Mouse (Mus musculus) erythroid progenitor cell, adult 5-6 weeks (primary cell): ENCODE data around the gene Map3k5. TPM values are rescaled to one million over a fixed set of nuclear protein-coding genes. Genes with fewer than 3 reads are reported as not detected.

Experiments
- ATAC-seq: replicated peaks from 2 replicates; pipeline ENCODE4 v1.8.0; 2016; ENCODE audit warnings: moderate number of reproducible peaks, mild to moderate bottlenecking, moderate TSS enrichment, inconsistent platforms; ENCODE audit not compliant: poor library complexity, low FRiP score, severe bottlenecking
- total RNA-seq, 2 experiments: library from RNA; stranded (forward) in 1 of 2; stranded (reverse) in 1 of 2; fragments of 150-400 nt in 1 of 2; fragments of 186-747, 209-891 nt in 1 of 2; gene quantifications; 2 replicates each; pipeline versions ENCODE4 v1.2.3 to v1.2.4; 2015 to 2017; ENCODE audit warnings: low replicate concordance in 2 of 2

Gene Map3k5
- total RNA-seq, 2 experiments from 2014 or later, result 4.2 to 4.4 TPM

DNA sequence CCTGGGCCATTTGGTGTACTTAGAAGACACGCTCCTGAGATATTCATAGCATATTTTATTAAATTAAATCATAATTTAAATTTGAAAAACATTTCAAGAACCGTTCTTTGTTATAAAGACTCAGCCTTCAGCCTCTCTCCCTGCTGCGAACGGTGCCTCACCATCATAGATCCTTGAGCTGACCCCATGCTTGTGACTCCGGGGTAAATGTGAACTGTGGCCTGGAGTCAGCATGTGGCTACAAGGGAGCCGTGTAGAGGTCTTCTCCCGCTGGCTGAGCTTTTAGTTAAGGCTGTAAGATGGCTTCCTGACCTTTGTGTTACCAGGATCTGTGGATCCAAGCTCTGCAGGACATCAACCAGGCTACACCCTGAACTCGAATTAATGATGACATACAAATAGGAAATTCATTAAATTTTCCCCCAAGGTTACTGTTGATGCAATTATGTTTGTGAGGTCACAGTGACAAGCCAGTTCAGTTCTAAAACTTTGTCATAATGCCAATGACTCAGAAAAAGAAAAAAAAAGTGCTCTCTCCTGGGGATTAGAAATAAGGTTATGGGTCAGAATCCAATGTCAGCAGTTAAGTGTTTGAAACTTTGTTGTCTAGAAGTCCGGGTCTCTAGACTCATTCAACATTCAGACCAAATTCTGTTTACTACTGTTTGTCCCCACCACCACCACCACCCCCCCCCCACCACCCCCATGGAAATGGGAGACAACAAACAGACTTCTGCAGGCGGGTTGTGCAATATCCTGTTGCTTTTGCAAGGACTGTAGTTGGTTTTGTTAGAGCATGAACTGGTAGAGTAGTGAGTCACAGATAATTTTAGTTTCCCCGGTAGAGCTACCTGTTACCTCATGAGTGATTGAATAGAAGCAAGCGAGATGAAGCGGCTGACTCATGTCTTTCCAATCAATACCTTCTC is 142.5 kb downstream of the Map3k5 start:
- ATAC-seq, result no peak

DNA sequence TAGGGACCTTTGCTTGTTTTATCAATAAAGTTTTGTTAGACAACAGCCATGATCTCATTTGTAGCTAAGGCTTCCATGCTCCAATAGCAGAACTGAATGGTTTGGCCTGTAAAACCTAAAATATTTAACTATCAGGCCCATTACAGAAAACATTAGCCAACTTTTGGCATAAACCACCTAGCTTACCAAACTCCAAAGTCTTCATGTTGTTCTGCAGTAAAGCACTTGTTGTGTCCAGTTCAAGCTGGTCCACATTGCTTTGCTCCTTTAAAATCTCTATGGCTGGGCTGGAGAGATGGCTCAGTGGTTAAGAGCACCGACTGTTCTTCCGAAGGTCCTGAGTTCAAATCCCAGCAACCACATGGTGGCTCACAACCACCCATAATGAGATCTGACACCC is 144.1 kb downstream of the Map3k5 start:
- no peak for ATAC-seq

DNA sequence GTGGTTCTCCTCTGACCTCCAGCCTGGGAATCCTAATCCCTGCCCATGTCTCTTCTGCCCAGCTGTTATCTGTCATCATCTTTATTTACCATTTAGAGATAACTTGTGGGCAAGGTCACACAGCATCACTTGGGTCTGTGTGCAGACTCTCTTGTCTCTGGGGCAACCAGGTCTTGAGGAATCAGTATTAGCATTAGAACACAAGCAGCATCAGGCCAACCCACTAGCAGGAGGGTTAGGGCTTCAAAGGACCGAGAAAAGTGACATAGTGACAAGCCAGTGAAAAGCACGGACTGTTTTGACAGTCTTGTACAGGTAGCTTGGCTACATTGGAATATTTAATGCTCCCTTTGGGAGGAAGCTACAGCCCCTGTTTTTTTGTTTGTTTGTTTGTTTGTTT is 153.6 kb downstream of the Map3k5 start:
- no peak for ATAC-seq

DNA sequence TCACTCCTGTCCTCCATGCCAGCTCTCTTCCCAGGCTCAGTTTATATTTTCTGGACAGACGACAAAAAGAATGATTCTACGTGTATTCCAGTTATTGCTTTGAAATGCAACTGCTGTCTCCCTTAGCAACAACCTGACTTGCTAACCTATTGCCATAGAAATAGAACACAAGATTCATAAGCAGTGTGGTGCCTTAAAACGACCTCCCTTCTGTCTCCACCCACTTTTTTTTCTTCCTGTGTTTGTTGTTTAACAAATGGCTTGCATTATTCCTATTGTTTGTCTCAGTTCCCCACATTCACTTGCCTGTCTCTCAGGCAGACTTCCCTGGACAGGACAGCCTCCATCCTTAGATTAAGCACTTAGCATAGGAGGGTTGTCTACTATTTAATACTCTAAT is 154.8 kb downstream of the Map3k5 start:
- ATAC-seq, result no peak

DNA sequence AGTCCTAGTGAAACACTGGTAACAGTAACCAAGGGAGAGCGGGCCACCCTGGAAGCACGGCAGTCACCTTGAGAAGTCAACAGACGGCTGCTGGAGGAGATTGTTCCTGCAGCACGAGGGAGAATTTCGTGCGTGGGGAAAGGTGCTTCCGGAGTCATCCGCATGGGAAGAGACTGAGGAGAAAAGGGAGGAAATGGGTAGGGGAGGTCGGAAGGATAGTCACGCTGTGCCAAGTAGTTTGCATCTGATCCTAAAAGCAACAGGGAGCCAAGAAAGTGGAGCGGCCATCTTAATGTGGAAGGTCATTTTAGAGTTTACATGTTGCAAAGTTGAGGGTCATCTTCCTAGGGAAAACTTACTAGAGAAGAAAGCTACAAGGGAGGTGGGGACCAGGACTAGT is 155.9 kb downstream of the Map3k5 start:
- ATAC-seq, result no peak

DNA sequence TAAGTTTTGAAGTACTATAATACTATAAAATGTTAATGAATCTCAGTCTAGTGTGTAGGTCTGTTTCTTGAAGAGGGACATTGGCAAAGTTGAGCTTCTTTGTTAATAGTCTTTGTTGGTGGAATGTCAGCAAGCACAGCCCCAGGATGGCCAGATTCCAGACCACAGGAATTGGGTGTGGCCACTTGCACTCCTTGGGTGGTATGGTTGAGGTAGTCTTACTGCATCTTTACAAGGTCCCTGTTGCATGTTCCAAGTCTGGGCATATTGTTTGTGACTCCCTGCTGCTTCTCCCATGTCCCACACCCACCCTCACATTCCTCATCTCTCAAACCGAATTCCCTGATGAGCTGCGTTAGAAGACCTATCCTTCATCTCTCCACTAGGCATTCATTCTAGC is 157.1 kb downstream of the Map3k5 start:
- no peak for ATAC-seq

DNA sequence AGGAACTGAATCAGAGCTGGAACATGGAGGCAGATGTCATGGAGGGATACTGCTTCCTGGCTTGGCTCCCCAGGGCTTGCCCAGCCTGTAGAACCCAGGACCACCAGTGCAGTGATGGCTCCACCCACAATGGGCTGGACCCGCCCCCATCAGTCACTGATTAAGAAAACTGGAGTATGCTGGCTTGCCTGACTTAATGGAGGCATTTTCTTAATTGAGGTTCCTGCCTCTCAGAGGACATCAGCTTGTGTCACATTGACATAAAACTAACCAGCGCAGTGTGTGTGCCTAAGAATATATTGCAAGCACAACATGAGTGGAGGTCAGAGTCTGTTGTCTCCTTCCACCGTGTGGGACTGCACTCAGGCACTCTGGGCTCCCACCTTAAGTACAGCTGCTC is 158.1 kb downstream of the Map3k5 start:
- ATAC-seq, result no peak

DNA sequence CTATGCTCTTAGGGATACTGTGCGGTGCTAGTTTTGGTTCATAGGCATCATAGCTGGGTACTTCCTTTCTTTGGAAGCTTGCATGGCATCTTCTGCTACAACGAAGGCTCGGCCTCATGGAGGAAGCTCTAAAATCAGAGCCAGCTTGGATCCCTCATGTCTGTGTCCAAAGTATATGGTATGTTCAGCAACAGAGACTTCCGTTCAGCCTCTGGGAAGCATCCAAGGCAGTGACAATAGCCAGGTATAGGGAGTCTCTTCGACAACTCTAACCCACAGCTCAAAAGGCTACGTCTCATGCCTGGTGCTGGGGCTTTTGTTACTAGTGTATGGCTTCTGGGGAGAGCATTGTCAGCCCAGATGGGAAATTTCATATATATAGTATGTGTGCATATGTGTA is 167.2 kb downstream of the Map3k5 start:
- no peak for ATAC-seq

DNA sequence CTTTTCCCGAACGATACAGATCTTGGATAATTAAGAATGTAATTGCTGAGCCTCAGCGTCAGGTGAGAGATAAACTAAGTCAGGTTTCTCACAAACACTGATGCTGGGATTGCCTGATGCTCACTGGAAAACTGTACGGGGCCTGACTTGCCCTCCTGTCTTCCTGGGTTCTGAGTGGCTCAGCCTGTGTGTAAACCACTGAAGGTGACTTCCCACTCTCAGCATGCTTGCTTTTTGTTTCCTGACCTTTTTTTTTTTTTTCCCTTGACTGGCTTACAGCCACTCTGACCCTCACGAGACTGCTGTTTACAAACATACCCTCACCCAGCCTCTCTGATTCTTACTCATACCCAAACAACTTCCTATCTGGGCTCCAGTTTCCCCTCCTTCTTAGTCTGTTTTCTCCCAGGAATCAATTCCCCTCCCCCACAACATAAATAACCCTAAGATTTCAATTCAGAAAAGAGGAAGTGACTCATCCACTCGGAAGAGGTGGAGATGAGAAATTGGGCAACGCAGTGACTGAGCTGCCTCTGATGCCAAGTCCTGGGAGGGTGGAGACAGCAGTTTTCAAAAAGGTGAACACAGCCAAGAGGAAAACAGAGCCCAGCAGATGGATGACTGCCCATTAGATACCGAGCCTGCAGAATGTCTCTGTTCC is 170.1 kb downstream of the Map3k5 start:
- ATAC-seq, result no peak

DNA sequence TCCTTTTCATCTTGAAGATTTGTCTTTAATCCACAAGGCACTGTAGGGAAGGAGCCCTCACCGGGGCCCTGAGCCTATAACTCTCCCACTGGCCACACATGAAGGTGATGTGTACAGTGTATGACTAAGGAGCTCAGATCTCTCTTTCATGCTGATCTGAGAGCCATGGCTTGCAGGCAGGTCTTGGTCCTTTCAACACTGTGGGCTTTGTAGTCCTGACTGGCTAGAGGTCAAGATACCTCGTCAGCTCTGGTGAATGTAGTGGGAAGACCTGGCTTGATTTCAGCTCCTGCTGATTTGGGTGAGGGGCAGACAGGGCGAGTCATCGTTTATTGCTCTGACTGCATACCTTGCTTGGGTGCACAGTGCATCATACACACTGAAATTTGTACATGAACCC is 171.3 kb downstream of the Map3k5 start:
- no peak for ATAC-seq

DNA sequence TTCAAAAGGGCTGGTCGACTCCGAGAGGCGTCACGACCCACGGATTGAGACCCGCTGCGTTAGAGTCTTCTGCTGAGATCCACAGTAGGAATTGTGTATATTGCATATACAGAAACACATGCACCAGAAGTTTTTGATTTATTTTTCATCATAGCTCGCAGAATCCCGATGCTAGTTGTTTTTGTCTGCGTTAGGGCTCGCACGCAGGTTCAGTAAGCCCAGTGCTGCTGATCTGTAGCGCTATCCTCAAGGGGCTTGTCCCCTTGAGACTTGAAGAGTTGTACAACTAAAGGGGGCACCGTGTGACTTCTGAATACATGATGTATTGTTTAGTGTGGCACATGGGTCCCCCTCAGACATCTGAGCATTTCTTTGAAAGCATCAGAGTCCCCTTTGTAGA is 172.8 kb downstream of the Map3k5 start:
- no peak for ATAC-seq

DNA sequence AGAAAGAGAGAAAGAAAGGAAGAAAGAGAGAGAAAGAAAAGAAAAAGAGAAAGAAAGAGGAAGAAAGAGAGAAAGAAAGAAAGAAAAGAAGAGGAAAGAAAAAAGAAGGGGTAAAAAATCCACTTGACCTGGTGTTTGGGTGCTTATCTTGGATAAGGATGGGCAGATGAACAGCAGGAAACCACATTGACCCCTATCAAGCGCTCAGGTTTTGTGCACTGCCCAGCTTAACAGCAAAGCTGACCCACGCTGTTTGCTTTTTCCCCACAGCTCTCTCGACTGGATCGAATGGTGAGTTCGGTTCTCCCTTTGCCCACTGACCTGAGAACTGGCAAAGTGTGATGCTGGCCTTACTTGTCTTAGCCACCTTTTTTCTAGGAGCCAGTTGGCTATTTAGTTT is 177.2 kb downstream of the Map3k5 start:
- no peak for ATAC-seq

DNA sequence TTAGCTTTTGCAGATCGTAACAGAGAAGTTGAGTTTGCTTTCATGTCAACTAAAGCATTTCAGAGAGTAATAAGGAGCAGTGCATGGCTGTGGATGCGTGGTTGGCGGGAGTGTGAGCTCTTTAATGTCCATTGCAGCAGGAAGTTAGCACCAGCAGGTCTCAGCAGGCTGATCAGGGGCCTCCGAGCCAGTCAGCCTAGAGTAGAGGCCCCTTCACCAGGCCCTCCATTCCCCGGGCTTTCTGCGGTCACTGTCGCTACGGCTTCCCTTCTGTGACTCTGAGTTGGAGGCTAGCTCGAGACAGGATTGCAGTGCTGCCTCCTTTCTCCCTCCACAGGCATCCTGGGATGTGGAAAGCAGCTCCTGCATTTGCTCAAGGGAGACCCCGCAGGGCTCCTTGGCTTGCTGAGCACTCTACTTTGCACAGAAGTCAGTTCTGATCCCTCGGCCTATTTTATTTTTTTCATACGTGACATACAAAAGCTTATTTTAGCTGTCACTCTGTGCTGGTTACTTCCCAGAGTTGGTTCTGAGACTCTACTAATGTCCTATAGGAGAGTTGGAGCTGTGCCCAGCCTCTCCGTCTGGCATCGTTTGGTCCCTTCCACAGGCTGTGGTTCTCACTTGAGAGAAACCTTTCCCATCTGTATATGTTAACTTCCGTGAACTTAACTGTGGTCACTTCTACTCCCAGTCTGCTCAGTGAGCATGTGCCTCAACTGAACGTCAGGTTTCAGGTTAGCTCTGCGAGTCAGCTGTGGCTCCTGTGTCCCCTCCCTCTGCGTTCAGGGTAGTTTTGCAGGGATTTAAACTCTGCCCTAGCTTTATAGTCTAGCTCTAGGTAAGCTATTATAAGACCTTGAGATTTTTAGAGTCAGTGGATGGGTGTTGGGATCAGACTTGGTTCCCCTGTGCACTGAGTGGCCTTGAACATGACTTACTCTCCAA is 178.0 kb downstream of the Map3k5 start:
- ATAC-seq, result no peak

DNA sequence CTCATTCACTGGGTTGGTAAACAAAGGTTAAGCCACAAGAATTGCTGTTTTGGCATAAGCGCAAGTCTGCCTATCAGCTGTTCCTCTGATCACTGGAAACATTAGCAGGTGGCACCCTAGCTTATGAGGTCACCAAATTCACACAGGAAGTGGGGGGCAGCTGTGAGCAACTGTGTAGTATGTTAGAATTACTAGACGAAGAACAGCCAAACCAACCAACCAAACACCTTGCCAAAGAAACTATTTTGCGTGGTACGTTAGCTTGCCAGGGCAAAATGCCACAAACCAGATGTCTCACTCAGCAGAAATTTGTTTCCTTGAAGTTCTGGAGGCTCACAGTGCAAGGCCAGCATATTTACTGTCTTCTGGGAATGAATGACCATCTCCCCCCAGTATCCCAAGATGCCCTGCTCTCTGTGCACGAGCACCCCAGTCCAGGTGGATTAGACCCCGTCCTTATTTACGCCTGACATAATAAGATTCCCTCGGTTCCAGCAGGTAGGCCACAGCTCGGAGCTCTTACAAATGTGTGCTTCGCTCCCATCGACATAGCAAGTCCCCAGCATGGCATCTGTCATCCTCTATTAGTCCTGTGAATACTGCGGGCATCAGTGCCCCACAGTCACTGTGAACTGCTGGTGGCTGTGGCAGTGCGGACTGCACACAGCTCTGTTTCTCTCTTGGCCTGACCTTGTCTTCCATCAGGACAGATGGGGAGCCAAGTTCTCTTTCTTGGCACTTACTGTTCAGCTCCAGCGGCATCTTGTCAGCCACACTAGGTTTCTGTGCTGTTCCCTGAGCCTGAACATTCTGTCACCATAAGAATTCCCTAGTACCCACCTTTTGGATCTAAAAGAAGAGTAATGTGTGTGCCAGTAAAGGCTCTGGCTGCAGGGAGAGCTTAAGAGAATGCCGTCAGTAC is 185.5 kb downstream of the Map3k5 start:
- ATAC-seq, result no peak

DNA sequence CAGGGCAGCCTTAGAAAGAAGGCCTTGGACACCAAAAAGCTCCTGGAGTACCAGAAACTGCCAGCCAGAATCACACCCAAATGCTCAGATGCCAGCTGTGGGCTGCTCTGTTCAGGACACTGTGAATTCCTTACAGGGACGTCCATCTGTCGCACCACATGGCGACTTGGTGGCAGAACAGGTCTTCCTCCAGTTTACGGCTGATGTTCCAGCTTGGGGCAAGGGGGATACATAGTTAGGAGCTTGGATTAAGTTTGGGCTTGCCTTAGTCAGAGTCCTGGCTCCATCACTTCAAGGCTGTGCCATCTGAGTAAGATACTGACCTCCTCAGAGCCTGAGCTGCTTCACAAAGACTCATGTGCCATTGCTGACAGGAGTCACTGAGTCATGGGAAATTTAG is 187.7 kb downstream of the Map3k5 start:
- ATAC-seq, result no peak

DNA sequence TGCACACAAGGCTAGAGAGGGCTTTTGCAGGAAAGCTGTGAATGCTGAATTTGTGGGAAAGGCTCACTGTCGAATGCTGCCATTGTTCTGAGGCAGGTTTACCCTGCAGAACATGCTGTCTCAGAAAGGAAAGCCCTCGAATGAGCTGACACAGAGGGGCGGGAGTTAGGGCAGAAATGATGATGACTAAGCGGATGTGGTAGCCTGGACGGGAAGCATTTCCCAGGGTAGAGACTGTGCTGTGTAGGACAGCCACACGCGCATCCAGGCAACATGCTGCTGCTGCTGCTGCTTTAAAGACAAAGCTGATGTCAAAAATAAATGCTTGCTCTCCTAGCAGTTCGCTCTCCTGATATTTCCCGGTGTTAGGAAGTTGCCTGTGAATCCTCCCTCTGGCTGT is 189.1 kb downstream of the Map3k5 start:
- no peak for ATAC-seq

DNA sequence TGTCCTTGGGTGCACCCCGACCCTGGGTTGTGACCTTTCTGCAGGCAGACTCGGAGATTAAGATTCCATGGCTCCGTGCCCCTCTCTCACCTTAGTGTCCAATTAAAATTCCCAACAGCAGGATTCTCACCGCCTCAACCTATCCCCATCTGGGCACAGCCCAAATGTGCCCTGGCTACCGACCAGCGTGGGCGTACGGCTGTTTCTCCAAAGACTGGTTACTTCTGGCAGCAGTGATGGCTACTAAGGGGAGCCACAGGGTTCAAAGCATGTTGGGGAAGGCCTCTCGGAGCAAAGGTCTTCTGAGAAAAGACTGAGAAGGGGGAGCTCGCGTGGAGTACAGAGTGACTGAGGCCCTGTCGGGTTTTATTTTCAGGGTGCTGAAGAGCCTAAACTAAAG is 190.3 kb downstream of the Map3k5 start:
- ATAC-seq, result no peak

DNA sequence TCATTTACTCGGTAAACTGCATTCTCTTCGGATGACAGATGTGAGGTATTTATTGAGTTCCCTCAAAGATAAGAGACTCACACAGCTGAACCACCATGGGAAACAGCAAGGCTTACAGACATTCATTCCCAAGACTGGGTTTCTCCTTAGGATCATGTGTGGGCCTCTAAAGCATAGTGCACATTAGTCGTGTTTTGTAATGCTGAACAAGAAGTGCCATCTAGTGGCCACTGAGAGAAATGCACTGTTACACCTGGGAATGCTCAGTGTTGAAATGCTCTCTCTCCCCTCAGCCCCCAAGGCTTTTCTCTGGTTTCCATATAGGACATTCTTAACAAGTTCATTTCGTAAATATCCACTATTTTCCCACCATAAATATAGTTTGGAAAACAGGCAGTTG is 191.0 kb downstream of the Map3k5 start:
- no peak for ATAC-seq

DNA sequence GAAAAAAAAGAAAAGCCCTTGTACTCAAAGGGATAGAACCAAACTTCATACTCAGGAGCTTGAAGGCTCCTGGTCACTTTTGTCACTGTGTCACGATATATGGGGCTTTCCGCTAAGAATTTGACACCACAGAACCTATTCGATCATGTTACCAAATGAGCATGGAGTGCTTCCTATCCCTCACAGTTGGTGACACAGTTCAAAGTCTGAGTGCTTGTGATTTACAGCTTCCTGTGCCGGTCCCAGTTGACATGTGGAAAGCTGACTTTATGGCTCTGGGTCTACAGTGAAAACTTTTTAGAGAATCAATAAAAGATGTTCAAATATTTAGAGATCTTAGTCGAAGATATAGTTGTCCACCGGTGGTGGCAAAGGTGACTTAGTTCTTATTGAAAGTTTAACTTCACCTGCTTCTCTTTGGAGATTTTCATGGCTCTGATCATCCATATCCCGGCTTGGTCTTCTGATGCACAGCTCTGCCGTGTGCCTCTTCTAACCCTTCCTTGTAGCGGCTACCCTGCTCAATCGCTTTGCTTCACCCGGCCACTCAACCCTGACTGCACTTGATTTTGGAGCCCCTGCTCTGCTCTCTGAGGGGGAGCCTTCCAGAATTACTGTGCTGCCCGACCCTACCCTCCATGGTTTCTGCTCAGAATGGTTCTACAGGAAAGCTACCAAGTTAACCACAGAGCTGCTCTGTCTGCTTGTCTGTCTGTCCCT is 198.8 kb downstream of the Map3k5 start:
- no peak for ATAC-seq
